Mouse (Mus musculus): Measurements from ENCODE around the gene Gm13199. TPM values are rescaled to one million over a fixed set of nuclear protein-coding genes. Genes with fewer than 3 reads are reported as not detected.

Gene Gm13199
- total and polyA plus RNA-seq, 2 experiments from 2014 or later = 0.38 to 2.8 TPM

DNA sequence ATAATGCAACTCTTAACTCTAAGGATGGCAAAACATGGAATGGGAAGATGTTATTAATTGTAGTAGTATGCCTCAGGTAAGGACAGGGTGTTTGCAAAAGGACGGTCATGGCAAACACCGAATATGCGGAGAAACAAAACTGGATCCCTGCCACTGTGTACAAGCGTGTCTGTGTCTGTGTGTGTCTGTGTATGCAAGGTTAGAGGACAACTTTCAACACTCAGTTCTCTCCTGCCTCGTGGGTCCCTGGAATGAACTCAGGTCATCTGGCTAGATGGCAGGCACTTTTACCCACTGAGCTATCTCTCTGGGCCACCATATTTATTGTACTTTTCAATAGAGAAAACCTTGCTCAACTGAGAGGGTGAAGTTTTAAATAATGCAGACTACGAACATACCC lies 40.3 kb downstream of the Gm13199 start:
- ATAC-seq = no peak

DNA sequence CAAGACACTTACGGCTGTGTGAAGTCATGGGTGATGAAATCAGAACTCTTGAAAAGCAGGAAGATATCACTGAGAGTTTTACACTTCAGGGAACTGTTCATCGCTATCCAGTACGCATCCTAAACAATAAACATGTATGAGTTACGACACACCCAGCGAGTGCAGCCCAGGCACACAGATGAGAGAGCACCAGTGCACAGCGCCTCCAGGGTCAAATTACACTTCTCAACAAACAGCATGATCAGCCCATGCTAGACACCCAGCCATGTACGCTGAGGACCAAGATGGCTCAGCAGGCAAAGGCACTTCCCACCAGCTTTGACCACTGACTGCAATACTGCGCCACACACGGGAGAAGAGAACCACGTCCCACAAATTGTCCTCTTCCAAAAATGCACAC lies 41.5 kb downstream of the Gm13199 start:
- TF ChIP-seq CTCF (IDR thresholded peaks at IDR 0.05; ENCODE audit: low read depth) = no peak
- Histone ChIP-seq H3K27ac (ENCODE audit: low read depth, low read length) (no peak overlapping the region), H3K9me3 (ENCODE audit: low read length) (no peaks in the 10 kb centered on the region), H3K36me3 (ENCODE audit: insufficient read depth) (peaks cover 56% of the 10 kb centered on the region), H3K4me2 (ENCODE audit: low read depth) (no peak overlapping the region), H3K27me3 (ENCODE audit: insufficient read depth, low read length) (no peaks in the 10 kb centered on the region), H3K4me1 (ENCODE audit: insufficient read depth) (no peaks in the 10 kb centered on the region), H3K4me3 (ENCODE audit: low read depth, low read length) (no peak overlapping the region), H3K9ac (no peak overlapping the region)
- 96% methylated on average over 10 of the region's 10 CpGs for WGBS
- ATAC-seq (no peak), DNase-seq (no peak)

More for the DNA sequence above, 40.3 kb downstream of the Gm13199 start:
- no peak overlapping the region for H3K4me2 ChIP-seq (ENCODE audit: low read depth)
- no peaks in the 10 kb centered on the region for H3K27me3 ChIP-seq (ENCODE audit: insufficient read depth, low read length)
- 94% methylated on average over 6 of the region's 6 CpGs for WGBS
- H3K36me3 ChIP-seq (ENCODE audit: insufficient read depth) = peaks cover 56% of the 10 kb centered on the region
- H3K9ac ChIP-seq = no peak overlapping the region
- DNase-seq = no peak
- no peak overlapping the region for H3K27ac ChIP-seq (ENCODE audit: low read depth, low read length)
- no peaks in the 10 kb centered on the region for H3K4me1 ChIP-seq (ENCODE audit: insufficient read depth)
- no peaks in the 10 kb centered on the region for H3K9me3 ChIP-seq (ENCODE audit: low read length)
- no peak overlapping the region for H3K4me3 ChIP-seq (ENCODE audit: low read depth, low read length)
- no peak for TF ChIP-seq CTCF (IDR thresholded peaks at IDR 0.05; ENCODE audit: low read depth)

Other genes starting within 250 kb of the Gm13199 start
- gene Camk1d, start 148.4 kb downstream of the Gm13199 start, total RNA-seq (2014; rRNA removed) = 22.5 and 29.0 TPM in 2 replicates
- 7.4 and 10.5 TPM in 2 replicates for gene Camk1d, start 148.4 kb downstream of the Gm13199 start, polyA plus RNA-seq (2015; fragmentation: Nextera tagmentation; extraction: Ambion mirVana)
- 14.8 and 15.0 TPM in 2 replicates for gene Nudt5, start 17.9 kb downstream of the Gm13199 start, total RNA-seq (2014; rRNA removed)
- gene Nudt5, start 17.9 kb downstream of the Gm13199 start, polyA plus RNA-seq (2015; fragmentation: Nextera tagmentation; extraction: Ambion mirVana) = 11.2 and 12.2 TPM in 2 replicates
- gene Cdc123, start 17.8 kb downstream of the Gm13199 start, total RNA-seq (2014; rRNA removed) = 78.2 and 107 TPM in 2 replicates
- 191 and 226 TPM in 2 replicates for gene Cdc123, start 17.8 kb downstream of the Gm13199 start, polyA plus RNA-seq (2015; fragmentation: Nextera tagmentation; extraction: Ambion mirVana)
- 84.7 and 109 TPM in 2 replicates for gene Sec61a2, start 32.5 kb upstream of the Gm13199 start, total RNA-seq (2014; rRNA removed)
- 84.6 and 94.5 TPM in 2 replicates for gene Sec61a2, start 32.5 kb upstream of the Gm13199 start, polyA plus RNA-seq (2015; fragmentation: Nextera tagmentation; extraction: Ambion mirVana)
- 8.0 and 13.1 TPM in 2 replicates for gene Dhtkd1, start 79.9 kb upstream of the Gm13199 start, total RNA-seq (2014; rRNA removed)
- 2.1 and 3.7 TPM in 2 replicates for gene Dhtkd1, start 79.9 kb upstream of the Gm13199 start, polyA plus RNA-seq (2015; fragmentation: Nextera tagmentation; extraction: Ambion mirVana)
- gene Upf2, start 88.5 kb upstream of the Gm13199 start, total RNA-seq (2014; rRNA removed) = 9.8 and 11.1 TPM in 2 replicates
- gene Upf2, start 88.5 kb upstream of the Gm13199 start, polyA plus RNA-seq (2015; fragmentation: Nextera tagmentation; extraction: Ambion mirVana) = 3.3 and 4.1 TPM in 2 replicates